Mouse (Mus musculus) gastrocnemius, postnatal 4 days (tissue): ENCODE data around the gene Plekhn1. TPM values are rescaled to one million over a fixed set of nuclear protein-coding genes. Genes with fewer than 3 reads are reported as not detected.

Source experiments
- DNase-seq, 2 experiments: peaks; one replicate each; pipeline ENCODE4 v3.0.0; 2021 to 2022; ENCODE audit warnings: low spot score in 2 of 2, mixed read lengths in 2 of 2
- long read RNA-seq, 2 experiments: library from polyadenylated mRNA; stranded (forward); transcript quantifications; one replicate each; pipeline ENCODE4 v2.0.0; 2021
- total RNA-seq, 2 experiments: library from RNA; stranded (reverse); gene quantifications; 2 replicates each; pipeline ENCODE4 v1.2.3; 2021

The Plekhn1 gene
- 10 to 100 TPM; 11.5 to 12.2 TPM for total RNA-seq
- long read RNA-seq, experiment 1, transcript Plekhn1-201 (12 exons, 3,014 nt): major isoform, 11 of 34 reads
- long read RNA-seq, experiment 1, partial matches to known transcripts: 4 of 34 reads
- long read RNA-seq, experiment 1, other reads (novel, unspliced or antisense): 17 of 34 reads
- long read RNA-seq, experiment 2, transcript Plekhn1-201 (12 exons, 3,014 nt): major isoform, 11 of 48 reads
- long read RNA-seq, experiment 2, partial matches to known transcripts: 3 of 48 reads
- long read RNA-seq, experiment 2, other reads (novel, unspliced or antisense): 34 of 48 reads

- DNase-seq: peak; percentile 65 to 80
Observed at GRCm38 (mm10) chr4:156234701-156235213, at the start of gene Plekhn1. Gene Plekhn1, minus strand, starts transcription at chr4:156234857.

- DNase-seq: no peak
Observed at GRCm38 (mm10) chr4:156255078-156255839, 20.6 kb upstream of the Plekhn1 start, which contains the start of gene Samd11. Gene Samd11, minus strand, starts transcription at chr4:156255657.

- no peak for DNase-seq
Observed at GRCm38 (mm10) chr4:156254361-156255077, 19.9 kb upstream of the Plekhn1 start.

- no peak for DNase-seq
Observed at GRCm38 (mm10) chr4:156253043-156253442, 18.4 kb upstream of the Plekhn1 start.

GRCm38 (mm10) chr4:156252619-156253018, 18.0 kb upstream of the Plekhn1 start:
- no peak for DNase-seq

GRCm38 (mm10) chr4:156252140-156252539, 17.5 kb upstream of the Plekhn1 start:
- DNase-seq: no peak

- DNase-seq: no peak
Observed at GRCm38 (mm10) chr4:156251081-156251480, 16.4 kb upstream of the Plekhn1 start.

- no peak for DNase-seq
Observed at GRCm38 (mm10) chr4:156249567-156249966, 14.9 kb upstream of the Plekhn1 start.

GRCm38 (mm10) chr4:156236651-156237447, 2.2 kb upstream of the Plekhn1 start:
- no peak for DNase-seq

GRCm38 (mm10) chr4:156235808-156236533, 1.3 kb upstream of the Plekhn1 start, which contains the start of gene Noc2l:
Gene Noc2l, plus strand, starts transcription at chr4:156236010.
- DNase-seq: peak; percentile 89 to 93

GRCm38 (mm10) chr4:156235360-156235770, 708 bp upstream of the Plekhn1 start:
- no peak for DNase-seq

GRCm38 (mm10) chr4:156234021-156234501, 596 bp downstream of the Plekhn1 start:
- DNase-seq: no peak

- no peak for DNase-seq
Observed at GRCm38 (mm10) chr4:156228393-156229024, 6.1 kb downstream of the Plekhn1 start.

- DNase-seq: no peak
Observed at GRCm38 (mm10) chr4:156227752-156228392, 6.8 kb downstream of the Plekhn1 start.

GRCm38 (mm10) chr4:156224276-156224675, 10.4 kb downstream of the Plekhn1 start:
- DNase-seq: no peak

- DNase-seq: no peak
Observed at GRCm38 (mm10) chr4:156219936-156220335, 14.7 kb downstream of the Plekhn1 start.

- DNase-seq: no peak
Observed at GRCm38 (mm10) chr4:156217838-156218237, 16.8 kb downstream of the Plekhn1 start.

GRCm38 (mm10) chr4:156217022-156217669, 17.5 kb downstream of the Plekhn1 start:
- DNase-seq: no peak
